Mouse (Mus musculus) adrenal gland, postnatal 36 days (tissue): ENCODE measurements at regions not wholly inside any gene's neighbourhood (a gene's known extent, or its start where the extent isn't known, plus 50 kb on each side); places are given as distances from the start of the nearest gene placed in this dataset.

ENCODE experiments used
- DNase-seq, 2 experiments: peaks; one replicate each; pipeline ENCODE4 v3.0.0; 2021; ENCODE audit warnings: mixed read lengths in 1 of 2

GRCm38 (mm10) chr15:67294797-67295196 is 794.1 kb upstream of the Lrrc6 start:
- DNase-seq = no peak

DNA sequence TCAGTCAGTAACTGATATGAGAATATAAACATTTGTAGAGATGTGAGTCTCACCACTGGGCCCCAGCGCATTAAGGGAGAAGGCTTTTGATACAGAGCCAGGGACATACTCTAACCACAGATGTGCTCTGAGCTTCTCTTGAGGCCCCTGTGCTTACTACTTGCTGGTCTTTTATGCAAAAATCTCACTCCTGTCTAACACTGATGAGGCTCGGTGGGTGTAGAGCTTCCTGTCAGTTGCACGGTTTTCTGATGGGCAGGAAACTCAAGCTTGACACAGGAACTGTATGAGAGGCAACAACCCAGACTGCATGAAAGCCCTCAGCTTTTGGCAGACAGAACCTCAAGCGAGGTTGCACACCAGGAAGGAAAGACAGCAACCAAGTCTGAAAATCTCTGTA is 789.0 kb upstream of the Lrrc6 start:
- DNase-seq = no peak

GRCm38 (mm10) chr15:67284941-67285340 is 784.2 kb upstream of the Lrrc6 start:
- DNase-seq = peak; percentile 39 to 40

- no peak for DNase-seq
These were observed 782.7 kb upstream of the Lrrc6 start for GRCm38 (mm10) chr15:67283275-67283972.

GRCm38 (mm10) chr15:67278869-67279268 is 778.2 kb upstream of the Lrrc6 start:
- DNase-seq = no peak

- DNase-seq = no peak
These were observed 774.3 kb upstream of the Lrrc6 start for GRCm38 (mm10) chr15:67275058-67275457.

DNA sequence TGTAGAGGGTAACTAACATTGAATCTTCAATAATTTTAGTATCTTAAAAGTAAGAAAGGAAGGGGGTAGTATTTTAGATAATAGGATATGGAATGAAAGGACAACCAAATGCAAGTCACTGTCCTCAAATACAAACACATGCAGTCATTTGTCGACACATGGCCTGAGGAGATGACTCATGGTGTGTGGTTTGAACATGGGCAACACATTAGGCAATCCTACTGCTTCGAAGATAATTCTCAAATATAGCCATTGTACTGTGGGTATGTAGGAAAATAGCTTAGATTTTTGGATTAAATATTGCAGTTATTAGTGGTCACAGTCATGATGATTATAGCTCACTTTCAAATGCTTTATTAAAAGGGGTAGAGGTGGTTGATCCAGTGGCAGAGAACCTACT is 771.7 kb upstream of the Lrrc6 start:
- peak in 1 of 2 experiments; percentile 21 for DNase-seq

DNA sequence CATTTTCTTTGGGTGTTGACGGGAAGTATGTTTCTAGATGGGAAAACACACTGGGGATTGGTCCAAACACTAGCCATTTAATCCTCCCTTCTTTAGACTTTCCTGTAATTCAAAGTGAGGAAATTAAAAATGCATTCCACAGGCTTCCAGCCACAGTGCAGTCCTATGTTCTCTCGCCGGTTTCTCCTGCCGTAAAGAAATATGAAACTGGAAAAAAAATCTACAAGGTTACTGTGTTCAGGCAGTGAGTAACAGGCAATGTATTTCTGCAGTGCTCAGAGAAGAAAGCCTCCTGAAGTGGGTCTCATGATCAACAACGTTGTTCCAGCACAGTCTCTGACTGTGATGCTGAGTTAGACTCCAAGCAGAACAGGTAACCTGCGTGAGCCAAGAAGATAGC is 763.0 kb upstream of the Lrrc6 start:
- DNase-seq = no peak

DNA sequence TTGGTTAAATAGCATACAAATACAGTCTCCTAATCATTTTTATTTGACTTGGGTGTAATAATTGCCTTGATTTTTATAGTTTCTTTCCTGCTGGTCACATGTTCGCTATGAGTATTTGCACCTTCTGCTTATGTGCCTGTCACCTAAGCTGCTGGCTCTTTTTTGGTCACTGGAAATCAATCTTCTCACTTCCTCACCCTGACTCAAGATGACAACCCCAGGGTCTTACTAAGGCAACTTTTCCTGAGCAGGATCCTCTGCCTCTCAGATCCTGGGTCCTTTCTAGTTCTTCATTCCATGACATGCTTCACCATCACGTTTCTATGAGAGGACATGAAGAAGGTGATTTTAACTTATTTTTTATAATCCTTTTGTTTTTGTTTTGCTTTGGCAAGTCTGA is 762.6 kb upstream of the Lrrc6 start:
- DNase-seq = no peak

GRCm38 (mm10) chr15:67262269-67262668 is 761.6 kb upstream of the Lrrc6 start:
- DNase-seq = no peak

- DNase-seq = no peak
These were observed 760.0 kb upstream of the Lrrc6 start for GRCm38 (mm10) chr15:67260666-67261065.

DNA sequence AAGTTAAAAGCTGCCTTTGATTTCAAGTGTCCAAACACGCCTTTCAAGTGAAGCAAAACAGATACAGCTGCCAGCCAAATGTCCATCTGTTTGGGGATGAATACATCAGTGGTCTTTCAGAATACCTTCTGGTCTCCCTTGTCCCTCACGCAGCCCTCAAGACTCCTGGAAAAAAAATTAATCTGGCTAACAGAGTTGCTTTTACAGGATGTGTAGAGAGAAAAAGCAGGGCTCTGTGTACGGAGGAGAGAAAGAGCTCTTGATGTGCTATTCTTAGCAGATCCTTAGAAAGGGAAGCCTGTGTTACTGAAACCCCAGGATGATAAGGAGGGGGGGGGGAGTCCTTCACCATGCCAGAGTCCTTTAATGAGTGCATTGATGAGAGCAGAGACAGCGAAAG is 748.4 kb upstream of the Lrrc6 start:
- DNase-seq = no peak

DNA sequence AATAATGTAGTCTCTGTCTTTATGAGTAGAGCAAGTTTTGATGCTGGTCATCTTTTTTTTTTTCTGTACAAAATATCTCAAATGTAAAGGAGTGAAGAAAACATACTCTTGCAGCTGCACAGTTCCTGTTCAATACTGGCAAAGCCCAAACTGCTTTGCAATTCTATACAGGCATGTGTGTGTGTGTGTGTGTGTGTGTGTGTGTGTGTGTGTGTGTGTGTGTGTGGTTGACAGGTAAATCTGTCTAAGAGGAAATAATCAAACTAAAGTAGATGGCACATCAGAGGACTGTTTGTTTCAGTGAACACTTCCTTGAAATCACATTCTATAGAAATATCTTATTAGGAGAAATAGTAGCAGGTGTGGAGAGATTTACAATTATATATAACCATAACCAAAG is 747.8 kb upstream of the Lrrc6 start:
- no peak for DNase-seq

- no peak for DNase-seq
These were observed 745.1 kb upstream of the Lrrc6 start for GRCm38 (mm10) chr15:67245658-67246268.

GRCm38 (mm10) chr15:67244908-67245657 is 744.4 kb upstream of the Lrrc6 start:
- DNase-seq = no peak

DNA sequence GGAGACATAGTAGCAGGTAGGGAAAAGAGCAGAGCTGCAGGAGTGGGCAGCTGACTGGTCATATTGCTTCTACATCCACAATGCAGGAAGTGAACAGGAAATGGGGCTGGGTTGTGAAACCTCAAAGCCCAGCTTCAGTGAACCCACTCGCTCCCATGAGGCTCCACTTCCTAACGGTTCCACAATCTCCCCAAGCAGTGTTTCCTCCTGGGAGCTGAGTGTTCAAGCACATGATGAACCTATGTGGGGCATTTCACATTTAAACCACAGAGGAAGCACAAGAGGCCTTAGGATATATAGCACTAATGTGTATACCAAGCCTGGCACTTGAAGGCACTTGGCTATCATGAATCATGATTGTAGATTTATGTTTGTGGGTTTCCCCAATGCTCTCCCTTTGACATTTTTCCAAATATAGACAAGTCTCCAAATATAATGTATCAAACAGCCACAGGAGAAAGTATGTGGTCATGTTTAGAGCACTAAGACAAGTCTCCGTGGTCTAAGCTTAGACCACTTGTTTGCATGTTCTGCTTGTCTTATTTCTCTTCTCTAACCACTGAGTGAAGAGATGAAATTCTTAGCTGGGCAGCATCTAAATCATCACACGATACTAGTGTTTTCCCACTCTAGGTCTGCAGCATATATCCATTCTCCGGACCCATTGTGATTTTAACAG is 734.5 kb upstream of the Lrrc6 start:
- no peak for DNase-seq

- DNase-seq = peak in 1 of 2 experiments; percentile 69
These were observed 728.6 kb upstream of the Lrrc6 start for GRCm38 (mm10) chr15:67229359-67229758.

DNA sequence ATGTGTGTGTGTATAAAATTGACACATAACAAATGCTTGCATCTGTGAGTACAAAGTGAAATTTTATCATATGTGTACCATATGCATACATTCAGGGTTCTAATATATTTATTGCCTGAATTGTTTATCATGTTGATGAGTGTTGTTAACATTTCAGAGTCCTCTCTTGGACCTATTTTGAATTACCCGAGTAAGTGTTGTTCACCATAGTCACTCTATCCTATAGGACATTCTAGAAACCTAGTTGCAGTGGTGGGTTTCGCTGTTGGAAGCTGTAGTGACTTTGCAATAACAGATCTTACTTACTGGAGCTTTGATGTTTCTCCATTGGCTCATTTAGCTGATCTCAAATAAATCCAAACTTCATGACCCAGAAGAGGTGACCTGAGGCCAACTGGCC is 727.9 kb upstream of the Lrrc6 start:
- no peak for DNase-seq

GRCm38 (mm10) chr15:67227456-67228164 is 726.9 kb upstream of the Lrrc6 start:
- no peak for DNase-seq

DNA sequence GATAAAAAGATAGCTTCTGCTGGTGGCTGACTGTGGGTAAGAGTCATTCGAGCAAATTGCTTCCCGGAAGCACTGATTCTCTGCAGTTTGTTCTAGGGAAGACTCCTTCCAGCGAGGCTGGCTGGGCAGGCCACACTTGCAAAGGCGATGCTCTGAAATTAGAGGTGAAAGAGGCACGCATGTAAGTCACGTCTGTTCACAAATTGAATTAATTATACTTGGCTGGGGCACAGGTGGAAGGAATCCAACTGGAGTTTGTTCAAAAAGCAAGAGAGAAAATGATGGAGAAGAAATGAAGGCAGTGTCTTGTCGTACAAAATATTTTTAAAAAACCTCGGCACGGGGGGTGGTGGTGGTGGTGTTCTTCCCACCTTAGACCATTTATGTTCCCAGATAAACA is 726.2 kb upstream of the Lrrc6 start:
- no peak for DNase-seq
